Mouse (Mus musculus) spleen, adult 10 weeks (tissue): ENCODE results near the gene Vmn1r58. TPM values are rescaled to one million over a fixed set of nuclear protein-coding genes. Genes with fewer than 3 reads are reported as not detected.

Experiments used
- polyA plus RNA-seq: library from polyadenylated mRNA; stranded (reverse); fragments of 350-450 nt; fragmentation: Illumina TruSeq; extraction: RNeasy Lipid Tissue Mini Kit (QIAGEN cat#74804); gene quantifications from one replicate; pipeline ENCODE4 v1.2.3, GENCODE M21; 2015; ENCODE audit warnings: low replicate concordance; ENCODE audit not compliant: insufficient read depth

The Vmn1r58 gene
- not detected for polyA plus RNA-seq

GRCm38 (mm10) chr7:5413296-5413695 is at the start of gene Vmn1r58:
Gene Vmn1r58, minus strand, starts transcription at chr7:5413396.

GRCm38 (mm10) chr7:5456674-5457073 is 43.5 kb upstream of the Vmn1r58 start, which contains the start of gene Vmn1r59:
Gene Vmn1r59, minus strand, starts transcription at chr7:5456774.

Other genes starting within 250 kb of the Vmn1r58 start
- not detected for gene Vmn1r56, start 216.6 kb downstream of the Vmn1r58 start, polyA plus RNA-seq
- not detected for gene Vmn1r57, start 194.9 kb downstream of the Vmn1r58 start, polyA plus RNA-seq
- gene Gm5065, start 62.9 kb downstream of the Vmn1r58 start, polyA plus RNA-seq, result not detected
- gene Nlrp2, start 62.4 kb downstream of the Vmn1r58 start, polyA plus RNA-seq, result not detected
- gene Vmn1r59, start 43.4 kb upstream of the Vmn1r58 start, polyA plus RNA-seq, result not detected
- gene Vmn2r28, start 80.6 kb upstream of the Vmn1r58 start, polyA plus RNA-seq, result not detected
- not detected for gene Vmn1r60, start 133.9 kb upstream of the Vmn1r58 start, polyA plus RNA-seq
- gene Vmn1r61, start 199.9 kb upstream of the Vmn1r58 start, polyA plus RNA-seq, result not detected